Mouse (Mus musculus) embryonic facial prominence, embryonic 11.5 days (tissue): ENCODE results near the gene Rflna. TPM values are rescaled to one million over a fixed set of nuclear protein-coding genes. Genes with fewer than 3 reads are reported as not detected.

Experiments
- ATAC-seq: fragments of 200-750 bp; cut with Nextera tagmentation; replicated peaks from 2 replicates; pipeline ENCODE4 v1.8.0; 2017; ENCODE audit warnings: low read depth; ENCODE audit not compliant: insufficient number of reproducible peaks, low FRiP score, low TSS enrichment
- DNase-seq: peaks from one replicate; pipeline ENCODE4 v3.0.0-alpha.2; 2015; ENCODE audit warnings: low spot score
- H3K27ac ChIP-seq: fragments of 300-500 bp; sonication (generic); replicated peaks from 2 replicates; pipeline ENCODE4 v1.5.1; 2014; ENCODE audit warnings: mild to moderate bottlenecking, low read depth, low read length, control low read depth
- H3K27me3 ChIP-seq: fragments of 300-500 bp; sonication (generic); 2 replicates; pipeline ENCODE4 v1.6.1; 2014; ENCODE audit warnings: mild to moderate bottlenecking, low read length, moderate library complexity, mixed read lengths; ENCODE audit not compliant: control insufficient read depth, insufficient read depth
- H3K36me3 ChIP-seq: fragments of 300-500 bp; sonication (generic); replicated peaks from 2 replicates; pipeline ENCODE4 v1.6.1; 2014; ENCODE audit warnings: low read depth, mild to moderate bottlenecking, low read length, moderate library complexity, mixed read lengths; ENCODE audit not compliant: control insufficient read depth, insufficient read depth
- H3K4me1 ChIP-seq: fragments of 300-500 bp; sonication (generic); 2 replicates; pipeline ENCODE4 v1.6.1; 2014; ENCODE audit warnings: low read length, mixed read lengths; ENCODE audit not compliant: control insufficient read depth, insufficient read depth
- H3K4me2 ChIP-seq: fragments of 300-500 bp; sonication (generic); 2 replicates; pipeline ENCODE4 v1.6.1; 2014; ENCODE audit warnings: low read depth, mild to moderate bottlenecking, control low read depth, low read length, moderate library complexity
- H3K4me3 ChIP-seq: fragments of 300-500 bp; sonication (generic); 2 replicates; pipeline ENCODE4 v1.5.1; 2014; ENCODE audit warnings: low read depth, low read length, control low read depth
- H3K9ac ChIP-seq: fragments of 300-500 bp; sonication (generic); replicated peaks from 2 replicates; pipeline ENCODE4 v1.6.1; 2014; ENCODE audit warnings: mild to moderate bottlenecking, control low read depth, low read length
- H3K9me3 ChIP-seq: fragments of 300-500 bp; sonication (generic); replicated peaks from 2 replicates; pipeline ENCODE4 v1.6.1; 2016; ENCODE audit warnings: mild to moderate bottlenecking, low read length, inconsistent platforms, mixed read lengths; ENCODE audit not compliant: control insufficient read depth
- WGBS: fragments of 180-500 bp; shearing (Covaris S2); extraction: QIAGEN DNeasy Blood & Tissue Kit; methylation state at CpG from one replicate; pipeline ENCODE4 v1.1.7; 2014; 5-methylcytosine and 5-hydroxymethylcytosine counted together
- polyA plus RNA-seq: library from polyadenylated mRNA; unstranded; fragments of >200 nt; fragmentation: Nextera tagmentation; extraction: Ambion mirVana; gene quantifications from 2 replicates; pipeline ENCODE4 v1.2.1, GENCODE M21; 2014

Gene Rflna
- polyA plus RNA-seq, 1 experiment from 2014 or later: 7.2 TPM

DNA sequence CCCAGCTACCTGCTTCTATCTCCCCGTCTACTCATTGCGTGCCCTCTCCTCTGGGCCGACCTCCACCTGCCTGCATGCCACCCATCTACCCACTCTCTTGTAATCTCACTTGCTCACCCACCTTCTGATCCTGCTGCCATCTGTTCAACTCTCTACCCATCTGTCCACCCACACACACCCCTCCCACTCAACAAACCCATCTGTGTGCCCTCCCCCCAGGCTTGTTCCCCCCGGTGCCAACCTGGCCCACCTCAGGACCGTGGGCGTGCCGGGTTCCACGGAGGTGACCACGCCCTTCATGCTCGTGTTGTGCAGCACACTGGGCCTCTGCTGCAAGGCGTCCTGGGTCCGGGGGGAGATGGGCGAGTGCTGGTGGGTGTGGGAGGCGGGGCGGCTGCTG is 25.4 kb downstream of the Rflna start:
- H3K27ac ChIP-seq: no peak overlapping the region
- H3K4me1 ChIP-seq: no peaks in the 10 kb centered on the region
- no peak overlapping the region for H3K9ac ChIP-seq
- WGBS: 95% methylated on average over 15 of the region's 15 CpGs
- no peak overlapping the region for H3K4me3 ChIP-seq
- H3K36me3 ChIP-seq: peaks cover 26% of the 10 kb centered on the region
- no peaks in the 10 kb centered on the region for H3K9me3 ChIP-seq
- no peaks in the 10 kb centered on the region for H3K27me3 ChIP-seq
- DNase-seq: no peak
- ATAC-seq: no peak
- no peak overlapping the region for H3K4me2 ChIP-seq

GRCm38 (mm10) chr5:125028911-125029310 is 25.9 kb downstream of the Rflna start:
- H3K4me2 ChIP-seq: no peak overlapping the region
- H3K36me3 ChIP-seq: peaks cover 21% of the 10 kb centered on the region
- H3K27ac ChIP-seq: no peak overlapping the region
- H3K4me3 ChIP-seq: no peak overlapping the region
- H3K9me3 ChIP-seq: no peaks in the 10 kb centered on the region
- H3K9ac ChIP-seq: no peak overlapping the region
- ATAC-seq (no peak), DNase-seq (no peak)
- 95% methylated on average over 20 of the region's 20 CpGs for WGBS
- H3K4me1 ChIP-seq: no peaks in the 10 kb centered on the region
- no peaks in the 10 kb centered on the region for H3K27me3 ChIP-seq

DNA sequence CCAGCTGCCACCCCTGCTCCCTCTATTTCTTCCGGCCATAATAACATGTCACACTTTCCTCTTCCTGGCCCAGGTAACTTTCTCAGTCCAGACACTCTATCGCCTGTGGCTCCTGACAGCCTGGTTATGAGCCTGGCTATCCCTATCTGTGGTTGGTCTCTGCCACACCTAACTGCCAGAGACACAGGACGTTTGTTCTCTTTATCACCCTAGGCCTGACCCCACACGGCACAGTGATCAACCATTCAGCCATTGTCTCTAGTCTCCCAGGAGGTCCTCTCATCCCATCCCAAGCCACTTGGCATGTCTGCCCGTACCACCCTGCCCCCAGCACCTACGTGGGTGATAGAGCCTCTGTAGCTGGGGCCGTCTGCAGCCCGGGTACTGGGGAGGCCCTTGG is 33.5 kb downstream of the Rflna start:
- Histone ChIP-seq H3K27ac (no peak overlapping the region), H3K4me1 (no peaks in the 10 kb centered on the region), H3K4me2 (no peak overlapping the region), H3K4me3 (no peak overlapping the region), H3K36me3 (peaks cover 17% of the 10 kb centered on the region), H3K9me3 (no peaks in the 10 kb centered on the region), H3K27me3 (no peaks in the 10 kb centered on the region), H3K9ac (no peak overlapping the region)
- no peak for ATAC-seq
- 88% methylated on average over 8 of the region's 8 CpGs for WGBS
- DNase-seq: no peak

DNA sequence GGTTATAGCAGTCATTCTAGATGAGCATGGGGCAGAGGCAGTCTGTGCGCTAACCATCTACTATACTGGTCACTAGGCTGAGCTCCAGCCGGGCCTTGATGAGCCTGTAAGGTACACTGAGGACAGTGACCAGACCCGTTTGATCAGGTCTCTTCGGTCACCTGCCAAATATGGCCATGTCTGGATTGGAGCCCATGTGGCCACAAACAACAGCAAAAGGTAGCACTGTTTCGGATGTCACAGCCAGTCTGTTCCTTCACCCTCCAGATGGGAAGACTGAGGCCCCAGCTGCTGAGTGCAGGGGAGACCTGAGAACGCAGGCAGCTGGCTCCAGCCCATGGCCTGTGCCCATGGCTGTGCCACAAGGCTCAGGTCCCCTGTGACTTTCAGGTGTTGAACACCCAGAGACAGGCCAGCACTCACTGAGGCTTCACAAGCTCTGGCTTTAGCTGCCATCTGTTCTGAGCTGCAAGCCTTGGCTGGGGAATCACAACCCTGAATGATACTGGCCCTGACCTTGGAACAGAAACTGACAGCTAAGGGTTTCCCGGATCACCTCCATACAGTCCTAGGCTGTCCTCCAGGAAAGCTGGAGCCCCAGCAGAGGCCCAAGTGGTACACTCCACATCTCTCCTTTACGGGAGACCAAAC is 36.5 kb downstream of the Rflna start:
- peaks cover 8% of the 10 kb centered on the region for H3K36me3 ChIP-seq
- no peak for ATAC-seq

DNA sequence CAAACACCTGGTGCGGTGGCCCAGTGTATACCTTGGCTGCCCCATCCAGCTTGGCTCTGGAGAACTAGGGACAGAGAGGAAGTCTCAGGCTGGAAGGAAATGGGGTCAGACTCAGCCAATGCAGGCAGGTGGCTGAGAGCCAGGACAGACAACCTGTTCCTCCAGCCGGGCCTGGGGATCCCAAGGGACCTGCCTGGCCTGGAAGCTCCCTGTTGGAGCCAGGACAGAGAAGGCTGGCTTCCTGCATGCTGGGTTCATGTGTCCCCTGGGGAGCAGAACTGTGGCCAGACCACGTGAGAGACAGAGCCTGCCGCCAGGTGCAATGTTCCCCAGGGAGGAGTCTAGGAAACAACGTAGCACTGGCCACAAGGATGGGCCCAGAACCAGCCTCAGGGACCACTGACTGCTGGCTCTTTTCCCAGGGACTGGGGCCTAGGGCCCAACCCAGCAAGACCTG is 37.1 kb downstream of the Rflna start:
- WGBS: 71% methylated on average over 5 of the region's 5 CpGs
- H3K27ac ChIP-seq: no peak overlapping the region

More for the DNA sequence above, 36.5 kb downstream of the Rflna start:
- Histone ChIP-seq H3K27ac (no peak overlapping the region), H3K9ac (no peak overlapping the region), H3K4me2 (no peak overlapping the region), H3K4me3 (no peak overlapping the region), H3K9me3 (no peaks in the 10 kb centered on the region), H3K4me1 (no peaks in the 10 kb centered on the region), H3K27me3 (no peaks in the 10 kb centered on the region)
- DNase-seq: no peak
- 93% methylated on average over 8 of the region's 8 CpGs for WGBS

DNA sequence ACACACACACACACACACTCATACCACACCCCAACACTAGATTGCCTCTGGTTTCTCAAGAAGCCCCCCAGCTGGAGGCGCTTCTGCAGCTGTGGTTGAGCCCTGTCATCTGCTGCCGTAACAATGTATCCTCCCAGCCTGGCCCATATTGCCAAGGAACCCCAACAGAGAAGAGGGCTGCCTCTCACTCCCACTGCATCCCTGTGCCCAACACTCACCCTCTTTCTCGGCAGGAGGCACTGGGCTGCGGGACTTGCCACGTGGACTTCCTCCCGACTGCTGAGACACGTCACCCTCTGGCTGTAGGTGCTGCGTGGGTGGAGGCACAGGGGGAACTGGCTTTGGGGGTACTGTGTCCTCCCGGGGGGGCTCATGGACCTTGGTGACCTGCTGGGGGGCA is 38.6 kb downstream of the Rflna start:
- Histone ChIP-seq H3K27ac (no peak overlapping the region), H3K27me3 (no peaks in the 10 kb centered on the region), H3K9me3 (no peaks in the 10 kb centered on the region), H3K4me3 (no peak overlapping the region), H3K4me2 (no peak overlapping the region), H3K4me1 (no peaks in the 10 kb centered on the region), H3K9ac (no peak overlapping the region), H3K36me3 (no peaks in the 10 kb centered on the region; the same call in none of the 2 replicates)
- ATAC-seq (no peak), DNase-seq (no peak)
- WGBS: 93% methylated on average over 9 of the region's 9 CpGs

More for the DNA sequence above, 37.1 kb downstream of the Rflna start:
- H3K27me3 ChIP-seq: no peaks in the 10 kb centered on the region
- H3K4me1 ChIP-seq: no peaks in the 10 kb centered on the region
- peaks cover 5% of the 10 kb centered on the region for H3K36me3 ChIP-seq
- H3K9me3 ChIP-seq: no peaks in the 10 kb centered on the region
- no peak overlapping the region for H3K9ac ChIP-seq
- ATAC-seq (no peak), DNase-seq (no peak)
- no peak overlapping the region for H3K4me2 ChIP-seq
- no peak overlapping the region for H3K4me3 ChIP-seq

- ATAC-seq (no peak), DNase-seq (no peak)
- H3K36me3 ChIP-seq: peaks cover 4% of the 10 kb centered on the region
- no peak overlapping the region for H3K4me2 ChIP-seq
- no peaks in the 10 kb centered on the region for H3K4me1 ChIP-seq
- H3K4me3 ChIP-seq: no peak overlapping the region
- H3K9me3 ChIP-seq: no peaks in the 10 kb centered on the region
- WGBS: 80% methylated on average over 6 of the region's 6 CpGs
- no peaks in the 10 kb centered on the region for H3K27me3 ChIP-seq
- no peak overlapping the region for H3K27ac ChIP-seq
- no peak overlapping the region for H3K9ac ChIP-seq
These were observed 40.4 kb downstream of the Rflna start for GRCm38 (mm10) chr5:125043448-125043847.

DNA sequence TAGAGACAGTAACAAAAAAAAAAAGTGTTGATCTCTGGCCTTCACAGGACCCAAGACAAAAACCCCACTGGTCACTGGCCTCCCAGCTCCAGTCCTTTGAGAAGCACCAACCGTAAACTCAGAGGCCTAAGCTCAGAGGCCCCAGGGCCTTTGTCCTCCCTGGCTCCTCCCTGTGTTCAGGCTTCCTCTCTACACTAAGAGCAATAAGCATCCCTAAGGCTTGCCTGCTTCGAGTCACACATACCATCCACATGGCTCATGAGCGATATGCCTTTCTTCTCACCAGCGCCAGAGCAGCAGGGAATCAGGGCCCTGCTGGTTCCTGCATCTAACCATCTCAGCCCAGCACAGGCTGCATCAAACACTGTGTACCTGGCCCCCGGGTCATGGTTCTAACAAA is 42.2 kb downstream of the Rflna start:
- no peak for ATAC-seq
- 35% methylated on average over 5 of the region's 5 CpGs for WGBS
- H3K36me3 ChIP-seq: peaks cover 10% of the 10 kb centered on the region
- no peak overlapping the region for H3K27ac ChIP-seq
- no peaks in the 10 kb centered on the region for H3K27me3 ChIP-seq
- no peaks in the 10 kb centered on the region for H3K9me3 ChIP-seq
- H3K4me3 ChIP-seq: no peak overlapping the region
- H3K4me2 ChIP-seq: no peak overlapping the region
- H3K9ac ChIP-seq: no peak overlapping the region
- H3K4me1 ChIP-seq: no peaks in the 10 kb centered on the region
- DNase-seq: no peak
